Mouse (Mus musculus) megakaryocyte, adult 5-6 weeks (primary cell): Measurements from ENCODE around the gene Snd1. TPM values are rescaled to one million over a fixed set of nuclear protein-coding genes. Genes with fewer than 3 reads are reported as not detected.
A peak's percentile ranks its signal among the peaks of the same experiment; 100 is the strongest.

ENCODE experiments used
- ATAC-seq: 2 replicates; pipeline ENCODE4 v1.8.0; 2016; ENCODE audit warnings: mild to moderate bottlenecking, inconsistent platforms; ENCODE audit not compliant: poor library complexity, severe bottlenecking
- total RNA-seq, 2 experiments: library from RNA; stranded (forward) in 1 of 2; stranded (reverse) in 1 of 2; fragments of 153-499, 151-499 nt in 1 of 2; fragments of 221-1000, 200-1000 nt in 1 of 2; gene quantifications; 2 replicates each; pipeline versions ENCODE4 v1.2.3 to v1.2.4; 2015 to 2017

The Snd1 gene
- total RNA-seq, 2 experiments from 2014 or later, result 46.7 to 76.9 TPM

- peak; percentile 49 for ATAC-seq
These were observed 113.7 kb downstream of the Snd1 start for GRCm38 (mm10) chr6:28588494-28589171.

- ATAC-seq, result no peak
These were observed 117.5 kb downstream of the Snd1 start for GRCm38 (mm10) chr6:28592323-28592893.

- no peak for ATAC-seq
These were observed 118.8 kb downstream of the Snd1 start for GRCm38 (mm10) chr6:28593708-28594107.

- ATAC-seq, result peak; percentile 72
These were observed 119.8 kb downstream of the Snd1 start for GRCm38 (mm10) chr6:28594759-28595158.

GRCm38 (mm10) chr6:28595231-28595630, 120.3 kb downstream of the Snd1 start:
- ATAC-seq, result 0 out of 2 replicates have a peak, but pooled peaks have one; percentile 33

- ATAC-seq, result no peak
These were observed 122.3 kb downstream of the Snd1 start for GRCm38 (mm10) chr6:28597266-28597665.

- peak; percentile 49 for ATAC-seq
These were observed 124.2 kb downstream of the Snd1 start for GRCm38 (mm10) chr6:28599120-28599519.

GRCm38 (mm10) chr6:28600404-28600803, 125.5 kb downstream of the Snd1 start:
- ATAC-seq, result no peak

- ATAC-seq, result no peak
These were observed 128.5 kb downstream of the Snd1 start for GRCm38 (mm10) chr6:28603401-28603800.

- ATAC-seq, result no peak
These were observed 128.9 kb downstream of the Snd1 start for GRCm38 (mm10) chr6:28603823-28604222.

- no peak for ATAC-seq
These were observed 134.4 kb downstream of the Snd1 start for GRCm38 (mm10) chr6:28609291-28609690.

- ATAC-seq, result no peak
These were observed 135.2 kb downstream of the Snd1 start for GRCm38 (mm10) chr6:28610127-28610526.

- no peak for ATAC-seq
These were observed 138.5 kb downstream of the Snd1 start for GRCm38 (mm10) chr6:28613441-28613840.

GRCm38 (mm10) chr6:28614856-28615255, 139.9 kb downstream of the Snd1 start:
- no peak for ATAC-seq

GRCm38 (mm10) chr6:28615408-28615807, 140.5 kb downstream of the Snd1 start:
- ATAC-seq, result no peak

- ATAC-seq, result no peak
These were observed 141.0 kb downstream of the Snd1 start for GRCm38 (mm10) chr6:28615966-28616365.

GRCm38 (mm10) chr6:28618299-28618698, 143.4 kb downstream of the Snd1 start:
- ATAC-seq, result no peak

- ATAC-seq, result no peak
These were observed 143.8 kb downstream of the Snd1 start for GRCm38 (mm10) chr6:28618751-28619153.

GRCm38 (mm10) chr6:28621431-28621830, 146.5 kb downstream of the Snd1 start:
- no peak for ATAC-seq

- no peak for ATAC-seq
These were observed 147.0 kb downstream of the Snd1 start for GRCm38 (mm10) chr6:28621961-28622360.

GRCm38 (mm10) chr6:28622522-28622921, 147.6 kb downstream of the Snd1 start:
- ATAC-seq, result no peak

GRCm38 (mm10) chr6:28622963-28623362, 148.0 kb downstream of the Snd1 start:
- ATAC-seq, result no peak

GRCm38 (mm10) chr6:28628408-28628807, 153.5 kb downstream of the Snd1 start:
- peak; percentile 35 for ATAC-seq
